9 mouse cellular contexts compared by ENCODE assay signal in genomic region chr11:15698001-15698756, GRCm38 (mm10).
"Had no signal": no experiment of that assay in that cellular context is flagged by ENCODE, and none has a peak within 500 bp of the region (broad histone marks: within the 10 kb centered on the region; RNA-seq: fewer than 3 reads in every experiment).

No protein-coding gene starts in this region.

- H3K27me3 ChIP-seq: limb, embryonic 13.5 days; midbrain, embryonic 12.5 days had no signal

- H3K4me3 ChIP-seq: limb, embryonic 13.5 days; midbrain, embryonic 12.5 days had no signal

- ATAC-seq: midbrain, embryonic 16.5 days had no signal

- H3K4me1 ChIP-seq: limb, embryonic 13.5 days; midbrain, embryonic 12.5 days had no signal

- H3K36me3 ChIP-seq: limb, embryonic 13.5 days; midbrain, embryonic 12.5 days had no signal

- H3K9me3 ChIP-seq: limb, embryonic 13.5 days; midbrain, embryonic 12.5 days had no signal

- DNase-seq: kidney, adult 11 months; kidney, postnatal 10 days; left cerebral cortex, postnatal 4 days; lung, adult 18-20 months; right cerebral cortex, postnatal 14 days; thymus, postnatal 4 days had no signal

- H3K9ac ChIP-seq: limb, embryonic 13.5 days; midbrain, embryonic 12.5 days had no signal

- H3K4me2 ChIP-seq: limb, embryonic 13.5 days; midbrain, embryonic 12.5 days had no signal

- H3K27ac ChIP-seq: limb, embryonic 13.5 days; midbrain, embryonic 12.5 days had no signal
